Mouse (Mus musculus) c-Kit-positive CD71-negative TER-119-negative erythroid progenitor cells, embryonic 14.5 days (primary cell): ENCODE measurements around the gene Col4a4.

Experiments used
- DNase-seq: peaks from one replicate; pipeline ENCODE4 v3.0.0-alpha.2; 2013; ENCODE audit warnings: low read depth

The Col4a4 gene

DNA sequence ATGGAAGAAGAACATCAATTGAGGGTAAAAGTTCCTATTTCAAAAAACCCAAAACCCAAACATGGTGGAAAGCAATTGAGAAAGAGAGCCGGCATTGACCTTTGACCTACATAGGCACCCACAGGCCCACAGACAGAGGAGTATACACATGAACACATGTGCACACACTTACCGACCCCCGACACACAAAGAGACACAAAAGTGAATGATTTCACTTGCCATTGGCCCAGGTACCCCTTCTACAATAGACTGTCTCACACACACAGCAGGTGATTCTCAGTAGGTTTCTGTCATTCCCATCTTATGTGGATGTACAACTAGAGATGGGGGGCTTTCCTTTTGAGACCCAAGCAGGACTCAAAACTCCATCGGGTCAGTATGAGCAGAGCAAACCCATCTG lies 110.8 kb downstream of the Col4a4 start:
- no peak for DNase-seq

DNA sequence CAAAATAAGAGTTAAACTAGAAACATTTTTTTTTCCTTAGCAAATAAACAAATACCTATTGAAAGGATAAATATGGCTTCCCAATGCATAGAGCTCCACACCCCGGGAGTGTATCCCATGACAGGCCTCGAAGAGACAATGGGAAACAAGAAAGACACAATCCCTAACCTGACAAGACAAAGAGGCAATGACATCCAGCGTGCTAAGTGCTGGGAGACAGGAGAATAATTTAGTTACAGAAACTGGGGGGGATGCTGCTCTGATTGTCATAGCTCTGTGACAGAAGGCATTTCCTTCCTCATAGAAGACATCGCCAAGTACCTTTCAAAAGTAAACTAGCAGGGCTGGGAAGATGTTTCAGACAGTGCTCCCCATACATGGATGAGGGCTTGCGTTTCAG lies 111.4 kb downstream of the Col4a4 start:
- no peak for DNase-seq

DNA sequence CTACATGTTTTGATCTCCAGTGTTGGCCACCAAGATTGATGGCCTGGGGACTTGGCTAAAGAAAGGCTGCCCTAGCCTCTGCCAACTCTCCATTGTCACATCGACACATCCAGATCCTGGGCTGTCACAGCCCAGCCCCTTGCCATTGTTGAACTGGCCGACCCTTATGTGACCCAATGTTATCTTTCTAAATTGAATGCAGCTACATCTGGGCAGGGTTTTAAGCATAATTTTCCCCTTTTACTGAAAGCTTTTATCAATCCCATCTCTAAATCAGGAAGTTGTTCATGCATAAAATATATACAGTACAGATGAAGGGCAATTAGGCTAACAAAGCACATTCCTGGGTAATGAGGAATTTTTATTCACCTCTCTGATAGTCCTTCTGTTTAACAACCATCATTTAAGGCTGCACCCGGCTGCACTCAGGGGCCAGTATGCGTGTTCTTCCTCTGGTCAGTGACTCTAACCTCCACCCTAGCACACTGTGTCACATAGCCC lies 112.1 kb downstream of the Col4a4 start:
- no peak for DNase-seq

DNA sequence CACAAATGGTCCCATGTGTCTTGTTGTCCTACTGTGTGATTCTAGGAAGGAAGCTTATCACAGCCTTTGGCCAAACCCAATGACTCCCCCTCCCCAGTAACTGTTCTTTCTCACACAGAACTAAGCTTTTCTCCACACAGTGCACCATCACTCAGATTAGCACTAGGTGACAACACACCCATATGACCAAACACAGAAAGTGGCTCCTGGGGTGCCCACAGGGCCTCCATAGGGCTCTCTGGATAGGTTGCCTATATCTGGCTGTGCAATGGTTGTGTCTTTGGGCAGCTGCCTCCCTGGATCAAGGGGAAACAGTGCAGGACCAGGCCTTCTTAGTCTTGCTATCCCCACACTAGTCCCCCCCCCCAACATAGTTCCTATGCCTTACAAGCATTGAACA lies 113.2 kb downstream of the Col4a4 start:
- no peak for DNase-seq

DNA sequence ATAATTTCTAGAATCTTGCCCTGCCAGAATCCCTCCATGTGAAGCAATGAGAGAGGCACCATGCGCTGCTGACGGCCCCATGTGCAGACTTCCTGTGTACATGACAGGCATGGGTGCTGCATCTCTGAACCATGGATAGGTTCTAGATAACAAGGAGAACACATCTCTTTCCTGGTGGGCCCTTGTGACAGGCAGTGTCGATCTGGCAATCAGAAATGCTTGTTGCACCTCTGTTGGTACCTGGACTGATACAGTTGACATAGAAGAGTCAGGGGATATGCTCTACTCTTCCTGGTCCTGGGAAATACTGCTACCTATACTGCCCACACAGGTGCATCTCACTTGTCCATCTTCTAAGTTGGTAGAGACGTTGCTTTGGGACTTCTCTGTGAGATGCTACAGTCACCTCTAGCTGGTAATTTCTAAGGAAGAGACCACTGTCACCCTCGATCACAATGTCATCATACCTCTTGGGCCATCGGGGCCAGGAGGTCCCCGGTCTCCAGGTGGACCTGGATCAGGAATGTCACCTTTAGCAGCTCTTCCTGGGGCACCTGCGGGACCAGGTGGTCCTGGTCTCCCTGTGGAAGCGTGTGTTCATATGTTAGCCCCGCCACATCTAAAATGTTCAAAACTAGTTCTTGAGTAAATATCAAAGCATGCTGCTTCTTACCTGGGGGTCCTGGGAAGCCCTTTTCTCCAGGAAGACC lies 116.0 kb downstream of the Col4a4 start:
- DNase-seq: no peak

DNA sequence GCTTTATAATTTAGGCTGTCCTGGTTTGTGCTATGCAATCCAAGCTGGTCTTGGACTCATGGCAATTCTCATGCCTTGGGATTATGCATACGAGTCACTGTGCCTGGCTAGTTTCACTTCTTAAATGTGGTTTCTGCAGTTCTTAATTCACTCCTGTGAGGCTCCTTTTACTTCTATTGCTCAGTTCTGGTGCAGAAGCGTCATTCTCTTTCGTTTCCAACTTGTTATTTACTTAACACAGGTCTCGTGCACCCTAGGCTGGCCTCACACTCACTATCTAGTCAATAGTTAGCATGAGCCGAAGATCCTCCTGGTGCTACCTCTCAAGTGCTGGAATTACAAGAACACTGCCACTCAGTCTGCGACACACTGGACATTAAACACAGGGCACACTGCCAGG lies 117.8 kb downstream of the Col4a4 start:
- DNase-seq: peak; percentile 5

DNA sequence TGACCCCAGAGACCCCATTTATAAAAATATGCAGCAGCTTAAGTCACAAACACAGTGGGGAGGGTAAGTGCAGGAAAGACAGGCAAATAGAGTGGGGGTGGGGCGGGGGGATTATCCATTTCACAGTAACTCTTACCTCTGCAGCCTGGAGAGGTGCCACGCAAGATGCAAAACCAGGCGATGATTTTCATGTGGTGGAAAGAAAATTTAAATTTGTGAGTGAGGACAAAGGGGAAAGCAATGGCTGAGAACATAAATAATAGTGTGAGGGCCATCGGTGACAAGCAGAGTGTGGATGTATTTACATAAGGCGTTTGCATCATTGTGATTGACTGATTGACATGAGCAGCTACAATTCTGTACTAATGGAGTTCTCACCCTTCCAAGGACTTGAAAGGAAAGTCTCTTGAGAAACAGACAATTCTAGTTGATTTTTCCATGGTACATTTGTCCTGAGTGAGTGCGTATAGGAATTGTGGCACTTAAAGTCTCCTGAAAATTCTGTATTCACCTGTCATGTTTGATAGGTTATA lies 121.3 kb downstream of the Col4a4 start:
- no peak for DNase-seq

DNA sequence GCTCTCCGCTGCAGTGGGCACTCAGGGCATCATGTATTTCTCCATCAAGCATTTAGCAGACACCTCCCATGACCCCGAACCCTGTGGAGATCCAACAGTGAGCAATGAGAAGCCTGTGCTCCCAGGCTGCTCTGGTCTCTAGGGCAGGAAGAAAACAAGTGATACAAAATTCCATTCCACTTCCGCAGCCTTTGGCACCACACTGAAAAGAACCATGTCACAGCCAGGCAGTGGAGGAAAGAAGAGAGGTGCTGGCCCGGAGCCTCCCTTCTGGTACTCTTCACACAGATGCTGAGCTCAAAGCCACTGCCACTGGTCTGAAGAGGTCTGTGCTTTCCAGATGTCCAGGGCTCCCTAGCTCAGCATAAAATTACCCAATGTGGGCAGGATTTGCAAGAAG lies 125.6 kb downstream of the Col4a4 start:
- no peak for DNase-seq

DNA sequence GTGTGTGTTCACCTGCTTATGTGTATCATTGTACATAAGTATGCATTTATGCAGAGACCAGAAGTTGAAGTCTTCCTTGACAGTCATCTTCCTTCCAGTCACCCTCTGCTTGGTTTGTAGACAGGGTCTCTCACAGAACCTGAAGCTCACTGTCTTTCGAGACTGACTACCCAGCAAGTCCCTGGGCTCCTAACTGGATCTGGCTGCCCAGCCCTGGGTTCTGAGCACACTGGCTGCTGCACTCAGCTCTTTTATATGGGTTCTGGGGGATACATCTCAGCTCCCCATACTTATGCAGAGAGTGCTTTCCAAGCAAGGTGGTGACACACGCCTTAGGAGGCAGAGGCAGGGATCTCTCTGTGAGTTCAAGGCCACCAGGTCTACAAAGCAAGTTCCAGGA lies 126.7 kb downstream of the Col4a4 start:
- no peak for DNase-seq

DNA sequence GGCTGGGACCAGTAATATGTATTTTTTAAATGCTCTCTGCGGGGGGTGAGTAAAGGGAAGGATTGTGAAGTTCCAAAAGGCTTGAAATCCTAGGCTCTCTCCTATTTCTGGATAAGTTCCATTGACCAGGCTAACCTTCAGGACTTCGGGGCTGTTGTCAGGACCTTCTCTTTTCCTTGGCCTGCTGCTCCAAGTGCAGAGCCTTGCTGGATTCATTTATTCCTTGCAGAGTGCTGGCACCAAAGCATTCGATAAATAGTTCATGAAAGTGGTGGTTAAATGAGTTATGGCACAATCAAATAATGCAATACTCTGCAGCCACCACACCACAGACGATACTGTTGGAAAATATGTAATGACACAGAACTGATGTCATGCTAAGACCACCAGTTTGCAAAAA lies 127.3 kb downstream of the Col4a4 start:
- DNase-seq: no peak

DNA sequence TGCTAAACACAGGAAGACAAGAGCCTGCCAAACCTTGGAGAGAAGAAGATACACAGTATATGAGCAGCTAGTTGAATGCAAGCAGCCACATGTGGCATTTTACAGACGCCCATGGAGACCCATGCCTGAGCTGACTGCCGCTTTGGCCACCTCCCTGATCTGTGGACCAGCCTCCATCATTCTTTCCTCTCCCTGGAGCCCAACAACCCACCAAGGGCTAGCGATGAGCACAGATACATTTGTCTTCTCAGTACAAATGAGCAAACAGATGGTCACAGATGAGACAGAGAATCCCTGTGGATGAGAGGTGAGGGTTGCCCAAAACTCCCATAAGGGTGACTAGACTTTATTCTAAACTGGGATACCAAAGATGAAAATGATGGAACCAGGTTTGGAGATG lies 132.6 kb downstream of the Col4a4 start:
- no peak for DNase-seq

DNA sequence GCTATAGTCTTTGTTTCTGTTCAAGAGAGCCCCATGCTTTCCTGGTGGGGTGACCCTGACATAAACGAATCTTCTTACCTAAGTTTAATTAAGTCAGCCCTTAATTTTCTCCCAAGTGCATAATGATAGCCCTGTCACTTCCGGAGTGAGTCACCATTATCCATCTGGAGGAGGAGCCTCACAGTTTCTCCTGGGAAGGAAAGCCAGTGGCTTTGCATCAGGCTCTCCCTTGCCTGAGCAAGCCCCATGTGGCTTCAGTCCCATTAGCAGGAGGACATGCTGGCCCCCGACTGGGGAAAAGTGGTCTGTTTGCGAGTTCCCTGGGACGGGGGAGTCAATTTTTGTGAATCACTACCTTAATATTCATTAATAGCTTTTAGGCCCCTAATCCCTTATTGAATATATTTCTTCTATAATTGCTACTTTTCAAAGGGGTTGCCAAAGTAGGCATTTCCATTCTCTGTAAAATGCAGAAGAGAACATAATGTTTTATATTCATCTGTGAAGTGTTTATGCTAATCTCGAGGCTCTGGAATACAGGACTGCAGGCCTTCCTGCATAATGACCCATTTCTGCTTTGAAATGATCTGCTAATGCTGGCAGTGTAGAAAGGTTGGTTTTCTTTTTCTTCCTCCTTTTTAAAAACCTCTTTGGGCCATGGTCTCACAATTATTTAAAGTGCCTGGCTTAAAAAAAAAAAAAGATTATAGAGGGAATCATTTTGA lies 134.6 kb downstream of the Col4a4 start:
- no peak for DNase-seq

DNA sequence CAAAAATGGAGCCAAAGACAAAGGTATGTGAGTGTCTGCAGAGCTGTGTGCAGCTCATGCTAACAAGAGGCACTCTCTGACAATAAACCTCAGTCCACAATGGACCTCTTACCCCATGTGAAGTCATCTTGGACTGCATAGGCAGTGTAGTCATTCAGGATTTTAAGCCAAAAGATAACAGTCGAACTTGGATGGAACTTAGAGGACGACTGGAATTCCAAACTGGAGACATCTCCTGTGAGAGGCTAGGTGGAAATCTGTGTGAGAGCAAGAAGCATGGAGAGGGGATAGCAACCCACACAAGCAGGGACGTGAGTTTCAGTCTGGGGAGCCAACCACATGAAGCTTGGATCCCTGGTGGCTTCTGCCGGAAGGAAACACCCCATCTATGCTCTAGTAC lies 136.8 kb downstream of the Col4a4 start:
- DNase-seq: no peak

DNA sequence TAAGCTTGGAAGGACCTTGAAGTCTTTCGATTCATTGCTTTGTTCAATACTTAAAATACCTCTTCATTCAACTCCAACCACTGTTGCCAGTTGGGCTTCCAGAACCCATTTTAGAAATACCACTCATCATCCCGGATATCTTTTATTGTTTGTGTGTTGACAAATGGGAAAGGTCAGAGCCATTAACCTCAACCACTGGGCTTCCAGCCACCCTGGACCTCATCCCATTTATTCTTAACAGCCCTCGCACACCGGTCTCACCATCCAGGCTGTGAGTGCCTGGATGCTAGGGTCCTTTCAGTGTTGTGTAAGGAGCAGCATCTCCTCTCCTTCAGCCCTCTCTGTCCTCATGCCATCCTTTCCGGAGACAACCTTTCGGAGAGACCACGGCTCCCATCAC lies 140.6 kb downstream of the Col4a4 start:
- no peak for DNase-seq

DNA sequence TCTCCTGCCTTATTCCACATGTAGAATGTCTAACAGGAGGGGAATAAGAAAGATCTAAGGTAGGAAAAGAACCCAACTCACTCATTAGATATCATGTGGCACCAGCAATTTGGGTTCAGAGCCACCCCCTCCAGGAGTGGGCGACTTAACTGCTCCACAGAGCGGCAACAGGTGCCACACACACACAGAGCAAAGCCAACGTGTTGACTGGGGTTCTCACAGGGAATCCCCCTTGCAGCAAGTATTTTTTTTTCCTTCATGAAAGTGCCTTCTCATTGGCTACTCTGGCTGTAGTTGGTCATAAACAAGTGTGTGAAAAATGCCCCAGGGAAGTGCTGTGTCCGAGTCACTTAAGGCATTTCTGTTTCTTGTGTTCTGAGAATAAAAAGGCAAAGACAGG lies 143.1 kb downstream of the Col4a4 start:
- no peak for DNase-seq

DNA sequence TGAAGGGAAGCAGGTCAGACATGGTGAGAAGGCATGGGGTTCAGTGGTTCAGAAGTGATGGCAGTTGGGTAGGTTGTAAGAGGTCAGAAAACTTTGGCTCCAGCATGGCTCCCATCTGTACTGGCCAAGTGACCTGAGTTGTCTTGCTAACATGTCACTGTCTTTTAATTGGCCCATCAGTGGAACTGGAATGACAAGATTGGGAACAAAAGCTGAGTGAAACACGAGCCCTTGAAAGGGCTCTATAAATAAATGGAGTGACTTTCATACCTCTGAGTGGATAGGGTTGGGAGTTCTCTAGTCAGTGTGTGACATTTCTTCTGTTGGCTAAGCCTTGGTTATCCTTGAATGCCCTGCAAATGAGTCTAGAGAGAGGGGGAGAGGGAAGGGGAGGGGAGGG lies 146.5 kb downstream of the Col4a4 start:
- no peak for DNase-seq

DNA sequence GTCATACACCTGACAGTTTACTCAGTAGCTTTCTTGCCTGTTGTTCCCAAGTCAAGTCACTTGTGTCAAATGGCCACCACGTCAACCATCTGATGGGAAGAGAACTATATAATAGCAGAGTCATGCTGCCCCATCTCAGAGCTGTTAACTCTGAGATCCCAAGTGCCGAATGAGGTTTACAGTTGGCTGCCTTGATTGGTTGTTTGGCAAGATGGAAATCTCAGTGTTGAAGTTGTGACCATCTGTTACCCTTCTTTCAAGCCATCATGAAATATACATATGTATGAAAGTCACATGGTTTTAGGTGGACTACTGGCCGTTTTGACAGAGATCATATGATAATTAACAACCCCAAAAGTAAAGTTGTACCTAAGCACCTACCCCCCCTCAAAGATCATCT lies 149.4 kb downstream of the Col4a4 start:
- DNase-seq: no peak

DNA sequence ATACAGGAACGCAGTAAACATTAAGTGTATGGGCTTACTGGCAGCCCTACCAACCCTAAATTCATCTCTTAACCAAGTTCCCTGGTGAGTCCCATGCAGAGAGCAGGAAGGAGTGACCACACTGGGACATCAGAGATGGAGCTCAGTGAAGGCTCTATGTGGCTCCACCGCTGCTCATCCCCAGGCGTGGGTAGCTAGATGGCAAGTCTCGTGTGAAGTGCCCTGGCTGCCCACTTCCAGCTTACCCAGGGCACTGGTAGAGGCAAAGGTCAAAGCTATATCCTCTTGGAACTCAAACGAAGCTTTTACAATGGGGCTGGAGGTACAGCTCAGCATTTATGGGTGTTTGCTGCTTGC lies 153.0 kb downstream of the Col4a4 start:
- no peak for DNase-seq

DNA sequence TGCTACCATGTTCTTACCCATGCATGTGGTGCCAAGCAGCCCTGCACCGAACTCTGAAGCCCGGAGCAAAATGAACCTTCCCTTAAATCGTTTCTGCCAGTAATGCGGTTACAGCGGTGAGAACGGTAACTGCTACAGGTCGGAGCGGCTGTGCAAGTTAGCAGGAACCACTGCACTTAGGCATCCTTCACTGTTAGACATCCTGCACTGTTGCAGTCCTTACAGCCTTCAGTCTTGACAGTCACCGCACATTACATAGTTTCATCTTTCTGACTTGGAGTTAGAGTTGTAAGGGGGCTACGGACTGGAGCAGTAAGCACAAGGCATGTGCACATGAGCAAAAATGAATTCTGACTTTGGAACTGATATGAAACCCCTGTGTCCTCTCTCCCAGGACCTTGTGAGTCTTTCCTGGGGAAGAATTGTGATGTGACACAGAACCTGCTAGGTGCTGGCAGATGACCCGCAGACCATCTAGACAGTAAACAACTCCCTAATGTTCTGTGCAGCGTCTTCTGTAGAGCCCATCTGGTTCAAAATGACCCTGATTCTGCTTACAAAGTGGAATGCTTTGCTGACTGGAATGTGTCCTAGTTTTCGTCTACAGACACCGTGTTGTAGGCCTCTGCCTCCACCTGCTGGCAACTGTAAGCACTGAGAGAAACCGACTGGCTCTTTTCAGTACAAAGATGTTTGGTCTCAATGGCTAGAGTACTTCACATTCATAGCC lies 153.6 kb downstream of the Col4a4 start:
- peak; percentile 2 for DNase-seq

DNA sequence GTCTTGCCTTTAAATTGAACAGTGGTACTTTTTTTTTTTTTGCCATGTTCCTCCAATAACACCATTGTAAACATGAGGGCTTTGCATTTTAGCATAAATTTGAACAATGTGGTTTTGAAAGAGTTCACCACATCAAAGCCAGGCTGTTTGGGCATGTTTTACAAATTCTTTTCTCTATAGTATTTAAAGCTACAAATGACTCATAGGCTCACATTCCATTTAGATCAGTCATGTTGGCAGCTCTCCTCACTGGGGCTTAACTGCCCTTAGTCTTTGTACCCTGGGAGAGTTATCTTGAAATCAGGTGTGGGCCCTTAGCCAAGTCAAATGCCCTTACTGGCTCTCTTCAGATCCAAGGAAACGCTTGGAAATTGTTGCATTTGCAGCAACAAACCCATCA lies 157.6 kb downstream of the Col4a4 start:
- no peak for DNase-seq

DNA sequence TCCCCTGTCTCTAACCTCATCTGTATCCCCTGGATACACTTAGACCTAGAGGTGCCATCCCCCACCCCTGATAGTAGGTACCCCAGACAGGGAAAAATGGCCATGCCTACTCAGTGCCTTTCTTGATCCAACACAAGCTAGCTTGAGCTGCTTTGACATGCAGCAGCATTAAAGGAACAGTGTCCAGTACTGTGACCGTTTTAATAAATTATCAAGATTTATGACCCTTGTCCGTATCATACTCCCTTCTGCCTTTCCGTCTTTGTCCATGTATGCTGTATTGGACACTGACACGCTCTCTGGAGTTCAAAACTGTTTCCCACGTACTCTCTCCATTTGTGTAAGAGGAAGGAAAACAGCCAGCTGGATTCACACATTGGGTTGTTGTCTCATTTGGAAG lies 158.9 kb downstream of the Col4a4 start:
- DNase-seq: no peak

DNA sequence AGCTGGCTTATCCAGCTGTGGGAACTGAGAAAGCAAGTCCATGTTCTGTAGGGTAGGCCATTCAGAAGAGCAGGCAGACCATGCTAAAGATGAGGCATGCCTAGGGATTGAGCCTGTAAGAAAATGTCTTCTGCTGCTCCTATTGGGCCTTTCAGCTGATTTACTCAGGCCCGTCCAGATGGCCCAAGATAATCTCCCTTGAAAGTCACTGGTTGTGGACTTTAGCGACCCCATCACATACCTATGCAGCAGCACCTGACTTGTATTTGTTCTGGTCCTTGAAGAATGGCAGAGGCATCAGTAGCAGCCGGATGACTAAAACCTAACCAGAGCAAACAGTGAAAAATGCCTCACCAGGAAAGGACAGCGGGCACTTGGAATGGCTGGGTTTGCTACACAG lies 171.0 kb downstream of the Col4a4 start:
- no peak for DNase-seq

DNA sequence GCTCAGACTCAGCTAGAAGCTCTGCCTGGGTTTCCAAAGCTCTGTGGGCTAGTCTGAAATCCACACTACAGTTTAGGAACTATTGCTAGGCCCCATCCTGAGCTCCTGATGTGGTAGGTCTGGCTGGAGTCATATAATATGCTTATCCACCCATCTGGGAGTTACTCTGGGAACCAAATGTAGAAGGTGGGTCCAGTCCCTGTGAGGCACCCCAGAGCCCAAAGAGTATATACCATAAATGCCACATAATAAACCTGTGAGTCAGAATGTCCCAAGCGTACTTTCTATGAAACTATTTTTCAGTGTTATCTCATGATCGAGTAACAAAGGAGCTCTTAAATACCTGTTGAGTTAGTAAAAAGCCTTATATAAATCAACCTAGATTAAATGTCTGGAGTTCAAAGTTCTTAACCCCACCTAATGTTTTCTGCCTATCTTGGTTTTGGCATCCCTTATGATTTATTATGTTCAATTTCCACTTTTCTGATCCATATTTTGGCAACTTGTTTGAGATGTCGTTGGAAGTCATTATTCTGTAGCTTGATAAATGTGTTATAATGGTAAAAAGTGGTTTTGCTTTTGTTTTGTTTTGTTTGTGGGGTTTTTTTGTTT lies 172.1 kb downstream of the Col4a4 start:
- DNase-seq: no peak
